Mouse (Mus musculus) cortical plate, adult 2 months (tissue): Measurements from ENCODE around the gene Atl3.

Experiments
- CTCF ChIP-seq: fragments of 200-500 bp; IDR thresholded peaks from 2 replicates; pipeline ENCODE4 v1.5.1; 2011; ENCODE audit warnings: mild to moderate bottlenecking, control low read depth, low read length; ENCODE audit not compliant: insufficient read depth; ENCODE audit errors: extremely low read depth
- POLR2A ChIP-seq: fragments of 200-500 bp; IDR thresholded peaks from 2 replicates; pipeline ENCODE4 v1.6.1; 2011; ENCODE audit warnings: mild to moderate bottlenecking, low read length, control low read depth; ENCODE audit not compliant: insufficient read depth; ENCODE audit errors: extremely low read depth

DNA sequence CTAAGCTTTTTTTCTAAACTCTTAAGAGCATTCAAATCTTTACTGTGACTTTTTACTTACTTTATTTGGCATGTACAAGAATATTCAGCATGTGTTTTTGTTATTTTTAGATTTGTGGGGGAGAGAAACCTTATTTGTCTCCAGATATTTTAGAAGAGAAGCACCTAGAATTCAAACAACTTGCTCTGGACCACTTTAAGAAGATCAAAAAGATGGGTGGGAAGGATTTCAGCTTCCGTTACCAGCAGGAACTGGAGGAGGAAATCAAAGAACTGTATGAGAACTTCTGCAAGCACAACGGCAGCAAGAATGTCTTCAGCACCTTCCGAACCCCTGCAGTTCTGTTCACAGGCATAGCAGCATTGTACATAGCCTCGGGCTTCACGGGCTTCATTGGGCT lies 38.1 kb downstream of the Atl3 start:
- TF ChIP-seq CTCF (no peak), POLR2A (no peak)
